In the genomic region with DNA sequence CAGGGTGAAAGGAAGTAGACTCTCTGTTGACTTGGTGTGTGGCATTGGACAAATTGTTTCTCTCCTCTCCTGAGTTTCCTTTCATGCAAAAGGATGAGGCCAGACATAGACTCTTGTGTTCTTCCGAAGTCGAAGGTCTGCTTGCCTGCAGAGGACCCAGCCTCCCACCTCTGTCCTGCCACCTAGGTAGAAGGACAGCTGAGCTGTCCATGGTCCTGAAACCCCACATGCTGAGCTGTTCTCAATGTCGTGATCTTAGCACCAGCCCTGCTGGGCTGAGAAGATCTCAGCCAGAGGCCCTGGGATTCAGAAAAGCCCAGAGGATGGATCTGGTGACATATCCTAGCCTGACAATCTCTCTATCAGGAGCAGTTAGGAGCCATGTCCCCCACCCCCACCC, we compare ENCODE assay signal across 9 mouse cellular contexts. TPM values are rescaled to one million over a fixed set of nuclear protein-coding genes. Genes with fewer than 3 reads are reported as not detected.
A peak's percentile ranks its signal among the peaks of the same experiment; 100 is the strongest.
DNase-seq lines count a peak whose midpoint lies in the region; ATAC-seq and TF ChIP-seq lines count a peak whose summit lies in the region.
"Had no signal": no experiment of that assay in that cellular context is flagged by ENCODE, and none has a peak within 500 bp of the region (broad histone marks: within the 10 kb centered on the region; RNA-seq: fewer than 3 reads in every experiment).

No protein-coding gene starts in this region.

- H3K27ac ChIP-seq in intestine, postnatal 0 days (ENCODE audit: low read depth, low read length): no peak overlapping the region
- H3K27ac ChIP-seq in intestine, embryonic 16.5 days (ENCODE audit: low read length): no peak overlapping the region
- H3K27ac ChIP-seq in kidney, embryonic 16.5 days (ENCODE audit: low read length): no peak overlapping the region

- 0 out of 2 replicates have a peak, but pooled peaks cover 3% of the 10 kb centered on the region for H3K4me1 ChIP-seq in intestine, postnatal 0 days (replicated peaks; ENCODE audit: control insufficient read depth, insufficient read depth, low read length)
- peaks cover 3% of the 10 kb centered on the region; the same call in 1 of the 2 replicates for H3K4me1 ChIP-seq in intestine, embryonic 16.5 days (ENCODE audit: control insufficient read depth, insufficient read depth, low read length)
- no peaks in the 10 kb centered on the region for H3K4me1 ChIP-seq in kidney, embryonic 16.5 days (ENCODE audit: insufficient read depth, low read length)

- ATAC-seq in intestine, postnatal 0 days: no peak
- no peak for ATAC-seq in intestine, embryonic 16.5 days
- 0 out of 2 replicates have a peak, but pooled peaks have one; percentile 42 for ATAC-seq in kidney, embryonic 16.5 days (ENCODE audit: low FRiP score, low TSS enrichment)
- ATAC-seq in frontal cortex, adult (ENCODE audit: low TSS enrichment): no peak

- WGBS in intestine, postnatal 0 days: 9% methylated on average over 3 of the region's 3 CpGs
- 6% methylated on average over 3 of the region's 3 CpGs for WGBS in intestine, embryonic 16.5 days
- WGBS in kidney, embryonic 16.5 days: 2% methylated on average over 3 of the region's 3 CpGs

- H3K9me3 ChIP-seq in intestine, postnatal 0 days (ENCODE audit: control insufficient read depth): no peaks in the 10 kb centered on the region
- no peaks in the 10 kb centered on the region for H3K9me3 ChIP-seq in intestine, embryonic 16.5 days (ENCODE audit: control insufficient read depth, low read length)
- no peaks in the 10 kb centered on the region for H3K9me3 ChIP-seq in kidney, embryonic 16.5 days (ENCODE audit: low read length)

- peak; percentile 86 for DNase-seq in ZHBTc4 (ENCODE audit: low read depth, low spot score)
- DNase-seq in retina, embryonic 14.5 days (ENCODE audit: low spot score): peak; percentile 77
- DNase-seq in cerebellum, postnatal 36 days: no peak
- no peak for DNase-seq in cerebellum, postnatal 14 days

- no peaks in the 10 kb centered on the region for H3K36me3 ChIP-seq in intestine, postnatal 0 days (ENCODE audit: control insufficient read depth, insufficient read depth)
- no peaks in the 10 kb centered on the region for H3K36me3 ChIP-seq in intestine, embryonic 16.5 days (ENCODE audit: control insufficient read depth, insufficient read depth, low read length)
- no peaks in the 10 kb centered on the region for H3K36me3 ChIP-seq in kidney, embryonic 16.5 days (ENCODE audit: insufficient read depth, low read length)

- no peak overlapping the region for H3K4me2 ChIP-seq in intestine, postnatal 0 days (replicated peaks; ENCODE audit: low read depth)
- no peak overlapping the region for H3K4me2 ChIP-seq in intestine, embryonic 16.5 days (ENCODE audit: low read depth, low read length)
- no peak overlapping the region for H3K4me2 ChIP-seq in kidney, embryonic 16.5 days (replicated peaks; ENCODE audit: low read depth, low read length)

- H3K27me3 ChIP-seq in intestine, postnatal 0 days (replicated peaks; ENCODE audit: control insufficient read depth, insufficient read depth, low read length): peaks cover 9% of the 10 kb centered on the region; the same call in 1 of the 2 replicates
- peaks cover 11% of the 10 kb centered on the region for H3K27me3 ChIP-seq in intestine, embryonic 16.5 days (replicated peaks; ENCODE audit: control insufficient read depth, insufficient read depth, low read length)
- H3K27me3 ChIP-seq in kidney, embryonic 16.5 days (ENCODE audit: insufficient read depth, low read length): peaks cover 35% of the 10 kb centered on the region

- TF ChIP-seq CTCF in intestine, postnatal 0 days (IDR thresholded peaks at IDR 0.05; ENCODE audit: low read depth): 0 out of 2 replicates have a peak, but pooled peaks have one; percentile 17

- no peak overlapping the region for H3K4me3 ChIP-seq in intestine, postnatal 0 days (ENCODE audit: low read depth, low read length)
- H3K4me3 ChIP-seq in intestine, embryonic 16.5 days (ENCODE audit: low read length): no peak overlapping the region
- H3K4me3 ChIP-seq in kidney, embryonic 16.5 days (ENCODE audit: low read length): no peak overlapping the region

- no peak overlapping the region for H3K9ac ChIP-seq in intestine, postnatal 0 days (ENCODE audit: low read depth, low read length)
- no peak overlapping the region for H3K9ac ChIP-seq in intestine, embryonic 16.5 days (ENCODE audit: low read depth, low read length)
- H3K9ac ChIP-seq in kidney, embryonic 16.5 days (replicated peaks; ENCODE audit: low read length): no peak overlapping the region

RNA-seq across cellular contexts. Expression of a gene that starts 7.2 kb away (rescaled TPM):
- 2.3 and 3.7 TPM in 2 replicates for polyA plus RNA-seq in intestine, postnatal 0 days (2015; fragmentation: Nextera tagmentation; extraction: Ambion mirVana)
- polyA plus RNA-seq in intestine, embryonic 16.5 days (2015; fragmentation: Nextera tagmentation; extraction: Ambion mirVana): 0.44 and 0.81 TPM in 2 replicates
- not detected in 2 replicates for polyA plus RNA-seq in kidney, embryonic 16.5 days (2015; fragmentation: Nextera tagmentation; extraction: Ambion mirVana)

RNA-seq across cellular contexts. Expression of a gene that starts 17.8 kb away (rescaled TPM):
- not detected in 2 replicates for polyA plus RNA-seq in intestine, postnatal 0 days (2015; fragmentation: Nextera tagmentation; extraction: Ambion mirVana)
- polyA plus RNA-seq in intestine, embryonic 16.5 days (2015; fragmentation: Nextera tagmentation; extraction: Ambion mirVana): not detected in 2 replicates
- not detected in 2 replicates for polyA plus RNA-seq in kidney, embryonic 16.5 days (2015; fragmentation: Nextera tagmentation; extraction: Ambion mirVana)
- polyA plus RNA-seq: large intestine, adult 2 months had no signal

RNA-seq across cellular contexts. Expression of a gene that starts 35.6 kb away (rescaled TPM):
- polyA plus RNA-seq in intestine, postnatal 0 days (2015; fragmentation: Nextera tagmentation; extraction: Ambion mirVana): not detected in 2 replicates
- polyA plus RNA-seq in intestine, embryonic 16.5 days (2015; fragmentation: Nextera tagmentation; extraction: Ambion mirVana): not detected in 2 replicates
- polyA plus RNA-seq in kidney, embryonic 16.5 days (2015; fragmentation: Nextera tagmentation; extraction: Ambion mirVana): not detected in 2 replicates
- polyA plus RNA-seq: large intestine, adult 2 months had no signal

RNA-seq across cellular contexts. Expression of a gene that starts 41.2 kb away (rescaled TPM):
- 106 and 113 TPM in 2 replicates for polyA plus RNA-seq in intestine, postnatal 0 days (2015; fragmentation: Nextera tagmentation; extraction: Ambion mirVana)
- 73.3 and 76.3 TPM in 2 replicates for polyA plus RNA-seq in intestine, embryonic 16.5 days (2015; fragmentation: Nextera tagmentation; extraction: Ambion mirVana)
- 91.1 and 92.2 TPM in 2 replicates for polyA plus RNA-seq in kidney, embryonic 16.5 days (2015; fragmentation: Nextera tagmentation; extraction: Ambion mirVana)

Comparison
In these comparisons a context has a peak if more than half of its experiments do, and no peak if none do; other contexts are left out.
1. DNase-seq: peak in ZHBTc4 (single experiment) and retina, embryonic 14.5 days (single experiment); none in cerebellum, postnatal 36 days (0 of 2) and cerebellum, postnatal 14 days (0 of 2).